Mouse (Mus musculus) lung, postnatal 4 days (tissue): ENCODE measurements at regions not wholly inside any gene's neighbourhood (a gene's known extent, or its start where the extent isn't known, plus 50 kb on each side); places are given as distances from the start of the nearest gene placed in this dataset.

Source experiments
- DNase-seq, 2 experiments: peaks; one replicate each; pipeline ENCODE4 v3.0.0; 2021

- DNase-seq, result peak in 1 of 2 experiments; percentile 10
Observed at GRCm38 (mm10) chrY:89267946-89268345, 215.3 kb downstream of the Gm21294 start.
